Mouse (Mus musculus): ENCODE measurements around the gene Slc35e3. TPM values are rescaled to one million over a fixed set of nuclear protein-coding genes. Genes with fewer than 3 reads are reported as not detected.

The Slc35e3 gene
- total and polyA plus RNA-seq, 2 experiments from 2014 or later = 23.9 to 24.9 TPM

- WGBS = 93% methylated on average over 10 of the region's 10 CpGs
- no peak for ATAC-seq
- peaks cover 58% of the 10 kb centered on the region for H3K36me3 ChIP-seq (ENCODE audit: insufficient read depth, low read length)
These were observed 25.0 kb upstream of the Slc35e3 start for GRCm38 (mm10) chr10:117771131-117771510.

DNA sequence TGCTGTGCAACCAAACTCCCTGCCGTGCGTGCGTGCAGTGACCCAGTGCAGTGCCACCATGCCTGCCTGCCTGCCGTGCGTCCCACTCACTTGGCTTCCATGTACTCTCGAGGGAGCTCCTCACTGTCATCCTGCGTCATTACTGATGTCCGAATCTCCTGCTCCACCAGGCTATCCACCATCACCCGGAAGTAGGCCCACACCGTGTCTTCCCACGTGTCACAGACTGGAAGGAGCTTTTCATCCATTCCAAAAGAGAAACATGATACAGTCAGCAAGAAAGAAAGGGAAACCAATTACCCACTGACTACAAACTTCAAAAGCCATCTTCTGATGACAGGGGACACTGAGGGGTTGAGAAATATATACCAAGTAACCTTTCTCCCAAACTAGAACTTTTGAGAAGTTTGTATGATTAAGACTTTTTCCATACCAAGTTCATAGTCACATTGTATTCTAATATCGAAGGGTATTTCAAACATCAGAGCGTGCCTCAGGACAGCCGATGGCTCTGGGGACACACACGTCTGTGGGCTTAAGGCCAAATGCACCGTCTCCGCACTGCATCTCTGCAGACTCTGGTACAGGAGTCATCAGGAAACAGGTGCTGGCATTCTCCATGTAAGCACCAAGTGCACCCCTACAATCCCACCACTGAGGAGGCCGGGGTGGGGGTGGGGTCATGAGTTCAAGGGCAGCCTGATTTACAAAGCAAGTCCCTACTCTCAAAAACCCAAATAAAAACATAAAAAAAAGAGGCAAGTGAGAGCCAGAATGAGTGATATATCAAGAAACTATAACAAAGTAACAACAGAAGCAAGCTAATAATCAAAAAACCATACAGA is 24.3 kb upstream of the Slc35e3 start:
- peaks cover 59% of the 10 kb centered on the region for H3K36me3 ChIP-seq (ENCODE audit: insufficient read depth, low read length)
- H3K4me1 ChIP-seq (ENCODE audit: insufficient read depth, low read length) = no peaks in the 10 kb centered on the region
- WGBS = 90% methylated on average over 18 of the region's 18 CpGs
- H3K4me2 ChIP-seq (ENCODE audit: low read depth, low read length) = no peak overlapping the region
- no peak for DNase-seq (ENCODE audit: low spot score)
- no peak for ATAC-seq
- H3K27me3 ChIP-seq (ENCODE audit: insufficient read depth, low read length) = no peaks in the 10 kb centered on the region
- no peak overlapping the region for H3K4me3 ChIP-seq (ENCODE audit: low read length)
- no peaks in the 10 kb centered on the region for H3K9me3 ChIP-seq (ENCODE audit: low read length)
- no peak for TF ChIP-seq CTCF (IDR thresholded peaks at IDR 0.05; ENCODE audit: low read depth)
- H3K9ac ChIP-seq (replicated peaks; ENCODE audit: low read length) = no peak overlapping the region
- H3K27ac ChIP-seq = no peak overlapping the region

More at GRCm38 (mm10) chr10:117771131-117771510, 25.0 kb upstream of the Slc35e3 start:
- Histone ChIP-seq H3K27me3 (ENCODE audit: insufficient read depth, low read length) (no peaks in the 10 kb centered on the region), H3K4me2 (ENCODE audit: low read depth, low read length) (no peak overlapping the region), H3K4me1 (ENCODE audit: insufficient read depth, low read length) (no peaks in the 10 kb centered on the region), H3K9me3 (ENCODE audit: low read length) (no peaks in the 10 kb centered on the region), H3K4me3 (ENCODE audit: low read length) (no peak overlapping the region), H3K9ac (replicated peaks; ENCODE audit: low read length) (no peak overlapping the region), H3K27ac (no peak overlapping the region)
- no peak for DNase-seq (ENCODE audit: low spot score)
- no peak for TF ChIP-seq CTCF (IDR thresholded peaks at IDR 0.05; ENCODE audit: low read depth)

- no peak for ATAC-seq
- WGBS = 93% methylated on average over 9 of the region's 9 CpGs
- no peak overlapping the region for H3K9ac ChIP-seq (replicated peaks; ENCODE audit: low read length)
- H3K36me3 ChIP-seq (ENCODE audit: insufficient read depth, low read length) = peaks cover 54% of the 10 kb centered on the region
- no peak overlapping the region for H3K4me3 ChIP-seq (ENCODE audit: low read length)
- H3K27me3 ChIP-seq (ENCODE audit: insufficient read depth, low read length) = no peaks in the 10 kb centered on the region
- no peak overlapping the region for H3K4me2 ChIP-seq (ENCODE audit: low read depth, low read length)
- H3K27ac ChIP-seq = no peak overlapping the region
- no peak for DNase-seq (ENCODE audit: low spot score)
- no peaks in the 10 kb centered on the region for H3K9me3 ChIP-seq (ENCODE audit: low read length)
- no peaks in the 10 kb centered on the region for H3K4me1 ChIP-seq (ENCODE audit: insufficient read depth, low read length)
- no peak for TF ChIP-seq CTCF (IDR thresholded peaks at IDR 0.05; ENCODE audit: low read depth)
These were observed 23.5 kb upstream of the Slc35e3 start for GRCm38 (mm10) chr10:117769541-117770285.

GRCm38 (mm10) chr10:117768141-117768440 is 21.9 kb upstream of the Slc35e3 start:
- H3K9ac ChIP-seq (replicated peaks; ENCODE audit: low read length) = no peak overlapping the region
- no peaks in the 10 kb centered on the region for H3K9me3 ChIP-seq (ENCODE audit: low read length)
- ATAC-seq (no peak), DNase-seq (ENCODE audit: low spot score) (no peak)
- no peaks in the 10 kb centered on the region for H3K4me1 ChIP-seq (ENCODE audit: insufficient read depth, low read length)
- no peak for TF ChIP-seq CTCF (IDR thresholded peaks at IDR 0.05; ENCODE audit: low read depth)
- WGBS = 85% methylated on average over 7 of the region's 7 CpGs
- H3K27ac ChIP-seq = no peak overlapping the region
- H3K4me3 ChIP-seq (ENCODE audit: low read length) = no peak overlapping the region
- H3K4me2 ChIP-seq (ENCODE audit: low read depth, low read length) = no peak overlapping the region
- H3K27me3 ChIP-seq (ENCODE audit: insufficient read depth, low read length) = no peaks in the 10 kb centered on the region
- H3K36me3 ChIP-seq (ENCODE audit: insufficient read depth, low read length) = peaks cover 54% of the 10 kb centered on the region

DNA sequence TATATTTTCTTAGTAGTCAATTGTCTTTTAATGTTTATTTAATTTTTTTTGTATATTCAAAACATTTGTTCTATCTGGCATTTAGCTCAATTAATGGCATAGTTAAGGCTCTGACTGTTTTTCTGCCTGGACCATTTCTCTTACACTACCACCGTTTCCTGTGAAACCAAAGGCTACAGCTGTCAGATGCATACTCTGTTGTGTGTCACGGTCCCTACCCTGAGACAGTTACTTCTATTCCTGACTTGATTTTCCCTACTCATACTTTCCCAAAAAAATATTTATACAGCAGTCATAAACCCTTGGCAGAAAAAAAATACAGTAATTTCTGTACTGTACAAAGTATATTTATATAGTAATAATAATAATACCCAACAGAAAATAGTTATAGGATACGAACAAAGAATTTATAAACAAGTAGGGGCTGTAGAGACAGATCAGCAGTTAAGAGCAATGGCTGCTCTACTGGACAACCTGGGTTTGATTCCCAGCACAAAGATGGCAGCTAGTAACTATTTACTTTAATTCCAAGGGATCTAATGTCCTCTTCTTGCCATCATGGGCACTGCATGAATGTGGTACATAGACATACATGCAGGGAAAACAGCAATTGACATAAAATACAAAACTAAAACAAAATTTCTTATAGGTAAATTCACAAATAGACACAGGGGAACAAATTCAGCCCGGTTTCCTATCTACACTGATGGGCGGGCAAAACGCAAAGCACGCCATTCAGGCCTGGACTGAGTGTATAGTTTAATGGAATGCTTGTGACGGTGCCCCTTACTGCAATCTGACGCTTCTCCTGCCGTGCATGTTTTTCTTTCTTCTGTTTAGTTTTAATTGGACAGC is 21.3 kb upstream of the Slc35e3 start:
- ATAC-seq (no peak), DNase-seq (ENCODE audit: low spot score) (no peak)
- no peaks in the 10 kb centered on the region for H3K4me1 ChIP-seq (ENCODE audit: insufficient read depth, low read length)
- WGBS = 92% methylated on average over 10 of the region's 10 CpGs
- H3K4me3 ChIP-seq (ENCODE audit: low read length) = no peak overlapping the region
- H3K27ac ChIP-seq = no peak overlapping the region
- H3K9ac ChIP-seq (replicated peaks; ENCODE audit: low read length) = no peak overlapping the region
- no peaks in the 10 kb centered on the region for H3K9me3 ChIP-seq (ENCODE audit: low read length)
- peaks cover 51% of the 10 kb centered on the region for H3K36me3 ChIP-seq (ENCODE audit: insufficient read depth, low read length)
- no peak overlapping the region for H3K4me2 ChIP-seq (ENCODE audit: low read depth, low read length)
- no peak for TF ChIP-seq CTCF (IDR thresholded peaks at IDR 0.05; ENCODE audit: low read depth)
- H3K27me3 ChIP-seq (ENCODE audit: insufficient read depth, low read length) = no peaks in the 10 kb centered on the region

GRCm38 (mm10) chr10:117766896-117767160 is 20.7 kb upstream of the Slc35e3 start:
- H3K4me1 ChIP-seq (ENCODE audit: insufficient read depth, low read length) = no peaks in the 10 kb centered on the region
- no peak overlapping the region for H3K4me3 ChIP-seq (ENCODE audit: low read length)
- no peak for ATAC-seq
- TF ChIP-seq CTCF (IDR thresholded peaks at IDR 0.05; ENCODE audit: low read depth) = no peak
- no peaks in the 10 kb centered on the region for H3K27me3 ChIP-seq (ENCODE audit: insufficient read depth, low read length)
- H3K9me3 ChIP-seq (ENCODE audit: low read length) = no peaks in the 10 kb centered on the region
- H3K9ac ChIP-seq (replicated peaks; ENCODE audit: low read length) = no peak overlapping the region
- no peak overlapping the region for H3K4me2 ChIP-seq (ENCODE audit: low read depth, low read length)
- 94% methylated on average over 5 of the region's 5 CpGs for whole genome bisulfite sequencing
- H3K36me3 ChIP-seq (ENCODE audit: insufficient read depth, low read length) = peaks cover 50% of the 10 kb centered on the region
- no peak for DNase-seq (ENCODE audit: low spot score)
- no peak overlapping the region for H3K27ac ChIP-seq

Measured in hindbrain, postnatal 0 days (tissue).